Mouse (Mus musculus) myocyte (in vitro differentiated cells): ENCODE results near the gene Fgd3.

Experiments
- CEBPB ChIP-seq: IDR thresholded peaks from 2 replicates; pipeline ENCODE4 v1.6.1; 2011; ENCODE audit warnings: mild to moderate bottlenecking, moderate library complexity; ENCODE audit not compliant: poor library complexity, insufficient read depth, severe bottlenecking
- E2F4 ChIP-seq: IDR thresholded peaks from one replicate; pipeline ENCODE4 v1.6.1; 2011; ENCODE audit warnings: mild to moderate bottlenecking, control low read depth, moderate library complexity; ENCODE audit not compliant: insufficient read depth
- MAX ChIP-seq: IDR thresholded peaks from one replicate; pipeline ENCODE4 v1.6.1; 2011; ENCODE audit warnings: low read depth, mild to moderate bottlenecking, control low read depth
- MYOG ChIP-seq, 3 experiments: IDR thresholded peaks; one replicate each; pipeline ENCODE4 v1.6.1; 2011; ENCODE audit warnings: control low read depth in 2 of 3, low read depth in 2 of 3, mild to moderate bottlenecking in 2 of 3; ENCODE audit not compliant: insufficient read length in 2 of 3, control insufficient read depth in 1 of 3, insufficient read depth in 1 of 3
- POLR2A ChIP-seq: IDR thresholded peaks from one replicate; pipeline ENCODE4 v1.6.1; 2011; ENCODE audit warnings: low read depth, mild to moderate bottlenecking, control low read depth, moderate library complexity; ENCODE audit not compliant: insufficient read length
- POLR2AphosphoS2 ChIP-seq: IDR thresholded peaks from one replicate; pipeline ENCODE4 v1.6.1; 2011; ENCODE audit warnings: low read depth, control low read depth; ENCODE audit not compliant: insufficient read length
- SRF ChIP-seq: IDR thresholded peaks from one replicate; pipeline ENCODE4 v1.6.1; 2011; ENCODE audit warnings: low read depth; ENCODE audit not compliant: control insufficient read depth, insufficient read length
- USF1 ChIP-seq: IDR thresholded peaks from one replicate; pipeline ENCODE4 v1.6.1; 2011; ENCODE audit warnings: low read depth, mild to moderate bottlenecking, control low read depth, moderate library complexity

GRCm38 (mm10) chr13:49333250-49333649 lies 13.1 kb upstream of the Fgd3 start:
- TF ChIP-seq USF1 (no peak), SRF (no peak), MAX (no peak), POLR2A (no peak), E2F4 (no peak), CEBPB (no peak), POLR2AphosphoS2 (no peak), MYOG (IDR thresholded peaks at IDR 0.05; ENCODE audit: control insufficient read depth in 1 of 3, insufficient read depth in 1 of 3, insufficient read length in 2 of 3, low read depth in 2 of 3) (no peak)
